8 mouse cellular contexts compared by ENCODE assay signal in the genomic region with DNA sequence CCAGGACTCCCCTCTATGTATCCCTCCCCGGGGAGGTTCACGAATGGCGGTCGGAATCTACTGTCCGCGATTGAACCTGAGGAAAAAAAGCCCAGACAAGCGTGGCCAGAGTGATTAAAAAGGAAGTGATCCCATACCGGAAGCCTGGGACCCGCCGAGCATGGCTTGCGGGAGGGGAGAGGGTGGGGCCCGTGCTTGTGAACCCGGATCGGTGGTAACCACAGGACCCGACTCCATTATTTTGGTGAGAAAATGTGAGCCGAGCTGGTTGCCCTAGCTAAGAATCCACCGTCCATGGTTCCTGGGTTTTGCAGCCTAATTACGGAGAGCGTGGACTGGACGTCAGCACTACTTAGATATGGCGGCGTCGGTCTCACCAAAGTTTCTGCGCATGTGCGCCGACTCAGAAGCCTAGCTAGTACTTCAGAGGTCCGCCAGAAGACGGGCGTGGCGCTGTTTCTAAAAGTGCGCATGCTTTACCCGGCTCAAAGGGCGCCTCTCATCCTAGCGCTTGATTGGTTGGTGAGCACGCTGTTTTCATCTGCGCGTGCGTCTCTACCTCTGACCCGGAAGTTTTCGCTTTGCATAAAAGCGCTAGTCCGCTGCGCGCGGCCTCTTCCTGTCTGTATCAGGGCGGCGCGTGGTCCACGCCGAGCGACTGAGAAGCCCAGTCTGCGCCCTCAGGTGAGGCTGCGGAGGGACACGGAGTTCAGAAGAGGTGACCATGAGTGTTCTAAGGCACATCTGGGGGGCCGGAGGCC. TPM values are rescaled to one million over a fixed set of nuclear protein-coding genes. Genes with fewer than 3 reads are reported as not detected.
DNase-seq lines count a peak whose midpoint lies in the region; ATAC-seq lines count a peak whose summit lies in the region.

A gene (plus strand): TSS at position 586 of the 761 bp plus-strand sequence.

- H3K9me3 ChIP-seq in heart, embryonic 14.5 days (ENCODE audit: control insufficient read depth, low read length), result no peaks in the 10 kb centered on the region
- H3K9me3 ChIP-seq in liver, embryonic 13.5 days (replicated peaks), result no peaks in the 10 kb centered on the region
- no peaks in the 10 kb centered on the region for H3K9me3 ChIP-seq in stomach, embryonic 16.5 days (replicated peaks; ENCODE audit: control insufficient read depth, low read length)

- no peaks in the 10 kb centered on the region for H3K27me3 ChIP-seq in heart, embryonic 14.5 days (ENCODE audit: control insufficient read depth, insufficient read depth, low read length)
- peaks cover 2% of the 10 kb centered on the region; the same call in 1 of the 2 replicates for H3K27me3 ChIP-seq in liver, embryonic 13.5 days
- no peaks in the 10 kb centered on the region for H3K27me3 ChIP-seq in stomach, embryonic 16.5 days (ENCODE audit: control insufficient read depth, insufficient read depth, low read length)

- peak within 1 kb of the TSS; percentile 91 for H3K27ac ChIP-seq in heart, embryonic 14.5 days (replicated peaks in 1 of 2; ENCODE audit: control insufficient read depth in 1 of 2, insufficient read depth in 1 of 2, low read depth in 2 of 2, low read length in 2 of 2)
- H3K27ac ChIP-seq in liver, embryonic 13.5 days, result peak within 1 kb of the TSS; percentile 89
- peak within 1 kb of the TSS; percentile 97 for H3K27ac ChIP-seq in stomach, embryonic 16.5 days (ENCODE audit: low read length)

- H3K36me3 ChIP-seq in heart, embryonic 14.5 days (ENCODE audit: control insufficient read depth, insufficient read depth, low read length), result peaks cover 39% of the 10 kb centered on the region
- peaks cover 42% of the 10 kb centered on the region for H3K36me3 ChIP-seq in liver, embryonic 13.5 days
- H3K36me3 ChIP-seq in stomach, embryonic 16.5 days (ENCODE audit: control insufficient read depth, insufficient read depth, low read length), result peaks cover 38% of the 10 kb centered on the region

- peak; percentile 99 for DNase-seq in c-Kit-negative CD71-positive TER-119-positive erythroid progenitor cells, embryonic 14.5 days (ENCODE audit: low read depth, low spot score)
- peak; percentile 99 for DNase-seq in fibroblast of lung, adult 2 months (ENCODE audit: low read depth)
- DNase-seq in kidney, postnatal 14 days, result peak; percentile 99
- DNase-seq in liver, embryonic 13.5 days, result peak; percentile 97
- peak; percentile 96 for DNase-seq in neural tube, embryonic 10.5 days (ENCODE audit: extremely low spot score, low spot score)

- H3K4me3 ChIP-seq in heart, embryonic 14.5 days (ENCODE audit: control insufficient read depth in 1 of 2, insufficient read depth in 1 of 2, low read depth in 1 of 2, low read length in 2 of 2), result peak within 1 kb of the TSS; percentile 83 to 86
- peak within 1 kb of the TSS; percentile 78 for H3K4me3 ChIP-seq in liver, embryonic 13.5 days (replicated peaks)
- H3K4me3 ChIP-seq in stomach, embryonic 16.5 days (replicated peaks; ENCODE audit: low read length), result peak within 1 kb of the TSS; percentile 89

- whole genome bisulfite sequencing in heart, embryonic 14.5 days, result under 1% methylated on average over 55 of the region's 55 CpGs
- under 1% methylated on average over 55 of the region's 55 CpGs for WGBS in liver, embryonic 13.5 days (ENCODE audit: insufficient replicate concordance)
- under 1% methylated on average over 55 of the region's 55 CpGs for WGBS in stomach, embryonic 16.5 days

- H3K9ac ChIP-seq in heart, embryonic 14.5 days (ENCODE audit: low read length), result peak within 1 kb of the TSS; percentile 91
- peak within 1 kb of the TSS; percentile 85 for H3K9ac ChIP-seq in liver, embryonic 13.5 days
- H3K9ac ChIP-seq in stomach, embryonic 16.5 days (ENCODE audit: low read length), result peak within 1 kb of the TSS; percentile 93

- H3K4me2 ChIP-seq in heart, embryonic 14.5 days (ENCODE audit: low read length), result peak within 1 kb of the TSS; percentile 93
- H3K4me2 ChIP-seq in liver, embryonic 13.5 days, result peak within 1 kb of the TSS; percentile 89
- peak within 1 kb of the TSS; percentile 98 for H3K4me2 ChIP-seq in stomach, embryonic 16.5 days (ENCODE audit: low read depth, low read length)

- peaks cover 2 to 11% of the 10 kb centered on the region in 2 experiments; a peak in 3 of 4 replicates for H3K4me1 ChIP-seq in heart, embryonic 14.5 days (ENCODE audit: control insufficient read depth in 2 of 2, insufficient read depth in 2 of 2, low read length in 2 of 2)
- H3K4me1 ChIP-seq in liver, embryonic 13.5 days (replicated peaks), result peaks cover 42% of the 10 kb centered on the region
- H3K4me1 ChIP-seq in stomach, embryonic 16.5 days (ENCODE audit: control insufficient read depth, insufficient read depth, low read length), result peaks cover 16% of the 10 kb centered on the region

- peak; percentile 96 for ATAC-seq in CD4-positive, CD25-positive, alpha-beta regulatory T cell, adult 4 months
- peak; percentile 99 for ATAC-seq in heart, embryonic 14.5 days (ENCODE audit: insufficient number of reproducible peaks, insufficient read depth, low FRiP score, low read depth)
- ATAC-seq in liver, embryonic 13.5 days (ENCODE audit: low read depth), result peak; percentile 96
- ATAC-seq in stomach, embryonic 16.5 days (ENCODE audit: insufficient read depth, low FRiP score), result peak; percentile 98

RNA-seq across cellular contexts. Expression of the gene that starts here (rescaled TPM):
- 1,000 to 10,000 TPM; 2,766 to 2,852 TPM for polyA plus RNA-seq in CD4-positive, CD25-positive, alpha-beta regulatory T cell, adult 4 months (2017; shearing (Covaris generic))
- 660 and 762 TPM in 2 replicates for polyA plus RNA-seq in heart, embryonic 14.5 days (2014; fragmentation: Nextera tagmentation; extraction: Ambion mirVana)
- 724 and 893 TPM in 2 replicates for polyA plus RNA-seq in liver, embryonic 13.5 days (2015; fragmentation: Nextera tagmentation; extraction: Ambion mirVana)
- polyA plus RNA-seq in stomach, embryonic 16.5 days (2015; fragmentation: Nextera tagmentation; extraction: Ambion mirVana), result 869 and 872 TPM in 2 replicates

Comparison
In these comparisons a context has a peak if more than half of its experiments do, and no peak if none do; other contexts are left out.
1. Peak in every context shown above with its lines: DNase-seq, ATAC-seq, H3K4me3 ChIP-seq and H3K27ac ChIP-seq.